Mouse (Mus musculus) mouse embryonic stem cell (cell line): ENCODE results near the gene Syce3.
"Not testable (repeated sequence)": the region's sequence is repeated elsewhere in the genome, so short reads cannot be mapped to it uniquely, and the experiment has no call there.

Source experiments
- in situ Hi-C, 2 experiments: fragments of 300-500 bp; cut with MboI; formaldehyde crosslinking; loops; 1 replicate in 1 of 2; 3 replicates in 1 of 2; pipeline ENCODE4 v1.14.3; 2019 to 2020; ENCODE audit warnings: low sequenced_read_pairs in 2 of 2, low pct_unique_long_range_greater_than_20kb in 1 of 2, mixed read lengths in 1 of 2; ENCODE audit not compliant: unreplicated experiment in 1 of 2

Gene Syce3

DNA sequence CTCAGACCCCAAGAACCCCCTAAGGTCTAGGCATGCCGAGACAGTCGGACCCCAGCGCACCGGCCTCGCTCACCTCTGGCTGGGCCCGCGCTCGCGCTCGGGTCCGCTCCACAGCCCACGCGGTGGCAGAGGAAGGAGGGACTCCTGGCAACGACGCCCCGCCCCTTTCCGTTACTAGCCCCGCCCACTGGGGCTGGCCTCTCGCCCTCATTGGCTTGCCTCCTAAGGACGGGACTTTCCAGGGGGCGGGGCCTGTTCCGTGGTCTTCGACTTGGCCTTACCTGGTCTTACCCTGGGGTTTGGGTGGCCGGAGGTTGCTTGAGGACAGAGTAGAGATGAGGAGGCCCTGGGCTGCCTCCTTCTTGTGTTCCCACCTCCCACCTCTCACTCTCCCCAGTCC, at the start of gene Syce3:
TSS of gene Syce3 (minus strand) at position 386 of the 400 bp plus-strand sequence.
- in situ Hi-C loops: no loop called here

DNA sequence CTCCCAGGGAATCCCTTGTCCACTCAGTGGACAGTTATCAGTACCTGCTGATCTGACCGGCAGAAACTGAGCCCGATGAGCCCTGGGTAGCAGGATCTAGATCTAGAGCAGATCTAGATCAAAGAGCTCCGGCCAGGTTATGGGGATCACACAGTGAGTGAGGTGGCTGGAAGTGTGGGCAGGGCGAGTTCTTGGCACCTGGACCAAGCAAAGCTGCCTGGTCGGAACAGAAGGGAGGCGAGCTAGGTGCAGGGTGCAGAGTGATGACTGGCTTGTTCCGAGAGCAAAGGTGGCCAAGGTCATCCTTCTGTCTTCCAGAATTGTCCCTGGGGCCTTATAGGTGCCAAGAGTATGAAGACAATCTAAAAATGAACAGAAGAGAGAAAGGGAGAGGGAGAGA, 49.5 kb upstream of the Syce3 start:
- in situ Hi-C loops: no loop called here

DNA sequence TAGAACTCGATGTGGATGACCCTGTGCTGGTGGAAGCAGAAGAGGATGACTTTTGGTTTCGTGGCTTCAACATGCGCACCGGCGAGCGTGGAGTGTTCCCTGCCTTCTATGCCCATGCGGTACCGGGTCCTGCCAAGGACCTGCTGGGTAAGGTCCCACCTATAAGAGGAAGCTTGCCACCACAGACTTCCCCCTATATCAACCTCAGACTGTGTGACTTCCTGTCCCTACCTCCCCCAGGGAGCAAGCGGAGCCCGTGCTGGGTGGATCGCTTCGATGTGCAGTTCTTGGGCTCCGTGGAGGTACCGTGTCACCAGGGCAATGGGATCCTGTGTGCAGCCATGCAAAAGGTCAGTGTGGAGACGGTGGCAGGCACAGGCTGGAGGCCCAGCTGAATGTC, 48.6 kb upstream of the Syce3 start:
- in situ Hi-C loops: no loop called here

DNA sequence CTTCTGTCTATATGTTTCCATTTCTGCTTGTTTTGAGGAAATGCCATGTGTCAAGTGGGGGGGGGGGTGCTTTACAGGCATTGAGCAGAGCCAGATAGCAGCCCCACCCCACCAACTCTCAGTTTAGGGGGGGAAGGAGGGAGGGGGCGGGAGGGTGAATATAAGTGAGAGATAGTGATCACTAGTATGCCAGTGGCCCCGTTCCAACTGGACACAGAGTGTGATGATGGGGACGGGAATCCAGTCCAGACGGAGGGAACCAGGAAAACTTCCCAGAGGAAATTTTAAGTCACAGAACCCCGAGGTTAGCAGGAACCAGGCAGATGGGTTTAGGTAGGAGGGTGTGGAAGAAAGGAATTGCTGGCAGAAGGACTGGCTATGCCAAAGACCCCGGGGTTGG, 45.3 kb upstream of the Syce3 start:
- in situ Hi-C loops: no loop called here

DNA sequence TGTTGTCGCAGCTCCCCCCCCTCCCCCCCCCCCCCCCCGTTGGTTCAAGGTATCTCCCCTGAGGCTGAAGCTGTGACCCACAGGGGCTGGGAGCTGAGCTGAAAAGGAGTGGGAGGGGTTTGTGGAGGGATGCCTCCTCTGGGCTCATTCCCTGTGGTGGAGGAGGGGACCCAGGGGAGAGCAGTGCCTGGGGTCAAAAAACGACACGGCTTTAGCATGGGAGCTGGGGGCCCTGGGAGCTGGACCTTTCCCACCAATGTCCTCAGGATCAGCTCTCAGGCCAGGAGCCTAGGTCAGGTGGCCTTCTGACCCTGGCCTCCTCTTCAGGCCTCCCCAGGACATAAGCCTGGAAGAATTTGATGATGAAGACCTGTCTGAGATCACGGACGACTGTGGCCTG, 44.6 kb upstream of the Syce3 start:
- in situ Hi-C loops: no loop called here

DNA sequence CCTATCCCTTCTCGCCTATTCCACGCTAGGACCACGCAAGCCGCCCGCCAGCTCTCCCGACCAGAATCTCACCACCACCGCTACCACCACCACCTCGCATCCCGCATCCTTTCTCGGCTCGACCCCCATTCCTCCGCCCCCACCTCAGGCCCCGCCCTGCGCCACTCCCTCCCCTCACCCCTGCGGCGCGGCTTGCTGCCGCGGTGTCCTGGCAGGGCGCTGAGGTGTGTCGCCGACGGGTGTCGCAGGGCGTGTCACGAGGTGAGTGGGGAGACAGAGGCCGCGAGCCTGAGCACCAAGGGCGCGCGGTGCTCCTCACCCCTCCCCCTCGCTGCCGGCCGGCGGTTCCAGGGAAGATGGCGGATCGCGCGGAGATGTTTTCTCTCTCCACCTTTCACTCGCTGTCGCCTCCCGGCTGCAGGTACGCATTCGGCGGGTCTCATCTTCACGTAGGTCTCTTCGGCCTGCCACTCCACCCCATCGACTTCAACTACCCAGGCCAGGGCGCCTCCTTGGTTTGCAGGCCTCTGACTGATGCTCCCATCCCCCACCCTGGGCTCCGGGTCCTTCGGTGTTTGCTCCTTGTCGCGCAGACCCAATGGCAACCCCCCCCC, 43.7 kb upstream of the Syce3 start, which contains the start of gene Mapk8ip2:
TSS of gene Mapk8ip2 (plus strand) at position 49 of the 614 bp plus-strand sequence.
- in situ Hi-C loops: no loop called here

DNA sequence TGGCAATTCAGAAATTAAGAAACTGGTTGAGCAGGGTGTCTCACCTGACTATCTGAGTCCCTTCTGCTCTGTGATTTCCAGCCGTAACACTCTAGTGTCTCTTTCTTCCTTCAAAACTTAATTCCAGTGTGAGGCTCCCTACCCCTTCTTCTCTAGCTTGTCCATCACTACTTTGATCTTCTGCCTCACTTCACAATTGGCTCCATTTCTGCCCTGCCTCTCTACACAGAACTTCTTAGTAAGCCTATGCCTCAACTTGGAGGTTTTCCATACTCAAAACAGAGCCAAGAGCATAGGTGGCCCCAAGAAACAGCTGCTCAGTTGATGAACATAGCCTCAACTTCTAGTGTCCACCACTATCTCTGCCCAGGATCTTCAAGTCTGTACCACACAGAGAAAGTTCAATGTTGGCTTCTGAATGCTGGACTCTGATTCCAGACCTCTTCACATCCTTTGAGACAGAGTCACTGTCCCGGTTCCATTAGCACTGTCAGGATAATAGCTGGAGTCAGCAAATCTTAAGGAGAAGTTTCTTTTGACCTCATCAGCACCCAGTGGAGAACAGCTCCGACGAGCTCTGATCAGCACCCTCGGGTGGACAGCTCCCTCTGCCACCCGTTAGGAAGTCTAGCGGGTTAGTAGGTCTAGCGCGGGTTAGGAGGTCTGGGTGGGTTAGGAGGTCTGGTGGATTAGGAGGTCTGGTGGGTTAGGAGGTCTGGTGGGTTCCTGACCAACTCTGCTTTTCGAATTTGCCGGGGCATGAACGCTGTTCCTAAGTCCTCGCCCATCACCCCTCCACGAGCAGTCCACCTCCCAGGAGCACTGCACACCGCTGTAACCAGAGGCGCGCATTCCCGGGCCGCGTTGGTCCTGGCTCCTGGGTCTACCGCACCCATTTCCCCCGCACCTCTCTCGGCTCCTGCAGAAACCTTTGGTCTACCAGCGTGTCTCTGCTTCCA, 42.9 kb upstream of the Syce3 start:
- in situ Hi-C loops: no loop called here

DNA sequence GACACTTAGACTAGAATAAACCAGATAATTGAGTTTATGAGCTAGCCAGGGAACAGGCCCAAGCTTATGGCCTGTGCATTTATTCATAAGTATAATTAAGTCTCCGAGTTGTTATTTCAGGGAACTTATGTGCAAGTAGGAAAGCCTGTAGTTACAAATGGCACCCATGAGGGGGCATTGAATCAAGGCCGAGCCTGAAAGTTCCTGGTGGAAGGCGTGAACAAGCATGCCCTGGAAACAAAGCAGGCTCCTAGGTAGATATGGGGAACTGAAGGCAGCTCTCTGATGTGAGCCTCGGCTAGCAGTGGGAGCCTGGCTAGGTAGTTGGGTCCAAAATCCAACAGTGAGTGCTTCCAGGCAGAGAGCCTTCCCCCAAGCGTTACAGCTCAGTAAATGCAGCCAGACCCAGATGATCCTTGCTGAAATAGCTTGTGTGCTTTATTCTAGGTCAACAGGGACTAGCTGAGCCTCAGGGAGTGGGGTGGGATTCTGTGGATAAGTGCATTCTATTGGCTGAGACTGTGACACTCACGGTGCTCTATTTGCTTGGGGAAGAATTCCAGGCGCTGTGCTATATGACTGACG, 32.3 kb upstream of the Syce3 start:
- in situ Hi-C loops: no loop called here

DNA sequence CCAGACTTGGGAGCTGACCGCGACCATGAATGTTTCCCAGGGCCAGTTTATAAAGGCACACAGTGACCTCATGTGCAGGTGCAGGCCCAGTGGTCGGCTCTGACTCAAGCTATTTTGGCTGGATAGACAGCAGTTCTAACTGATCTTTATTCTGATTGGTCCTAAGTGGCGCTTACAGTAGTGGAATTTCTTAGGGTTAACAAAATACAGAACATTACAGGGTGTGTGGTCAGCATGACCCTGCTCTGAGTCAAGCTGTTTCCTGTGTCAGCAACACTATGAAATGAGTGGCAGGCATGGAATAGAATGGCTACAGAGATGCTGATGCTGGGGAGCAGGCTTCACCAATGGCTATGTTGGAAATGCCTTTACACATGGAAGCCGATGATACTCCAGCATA, 25.6 kb upstream of the Syce3 start:
- in situ Hi-C loops: no loop called here

DNA sequence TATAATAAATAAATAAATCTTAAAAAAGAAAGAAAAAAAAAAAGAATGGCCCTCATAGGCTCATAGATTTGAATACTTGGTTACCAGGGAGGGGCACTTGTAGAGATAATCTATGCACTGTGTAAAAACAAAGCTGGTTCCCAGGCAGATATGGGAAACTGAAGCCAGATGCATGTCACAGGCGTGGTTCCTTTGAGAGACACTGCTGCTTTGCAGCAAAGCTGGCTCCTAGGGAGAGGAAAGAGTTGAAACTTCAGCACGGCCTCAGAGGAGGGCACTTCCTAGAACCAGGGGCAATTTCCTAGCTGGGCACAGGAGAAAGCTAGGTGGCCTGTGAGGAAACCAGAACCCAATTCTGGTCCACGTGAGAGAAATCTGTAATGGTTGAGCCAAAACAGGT, 23.8 kb upstream of the Syce3 start:
- in situ Hi-C loops: no loop called here

DNA sequence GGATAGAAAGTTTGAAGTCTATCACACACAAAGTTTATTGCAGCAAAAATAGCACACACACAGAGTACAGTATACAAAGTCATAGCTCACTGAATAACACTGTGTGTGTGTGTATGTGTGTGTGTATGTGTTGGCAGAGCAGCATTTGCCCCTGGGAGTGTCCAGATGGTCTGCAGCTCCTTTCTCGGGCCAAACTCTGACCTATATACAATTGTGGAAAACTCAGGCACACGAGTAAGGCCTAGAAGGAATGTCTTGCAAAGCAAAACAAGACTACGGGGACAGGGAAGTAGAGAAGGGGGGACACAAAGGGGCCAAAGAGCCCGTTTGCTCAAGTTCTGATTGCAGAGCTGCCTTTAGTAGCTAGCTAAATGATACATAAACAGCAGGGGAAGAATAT, 22.6 kb upstream of the Syce3 start:
- in situ Hi-C loops: no loop called here

DNA sequence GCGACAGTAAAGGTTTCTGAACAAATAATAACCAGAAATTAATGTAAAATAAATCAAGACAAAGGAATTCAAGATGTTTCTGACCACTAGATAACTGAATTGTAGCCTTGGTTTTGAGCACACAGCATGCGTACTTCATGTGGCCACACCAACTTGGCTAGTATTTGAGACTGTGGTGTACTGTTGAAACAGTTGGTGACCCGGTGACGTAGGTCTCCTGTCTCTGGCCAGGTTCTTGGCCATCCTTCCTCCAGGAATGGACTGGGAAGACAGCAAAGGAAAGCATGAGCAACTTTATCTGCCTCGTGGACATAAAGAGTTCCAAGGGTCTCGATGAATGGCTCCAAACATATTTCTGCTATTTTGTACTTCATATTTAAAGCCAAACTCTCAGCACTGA, 21.5 kb upstream of the Syce3 start:
- in situ Hi-C loops: no loop called here

DNA sequence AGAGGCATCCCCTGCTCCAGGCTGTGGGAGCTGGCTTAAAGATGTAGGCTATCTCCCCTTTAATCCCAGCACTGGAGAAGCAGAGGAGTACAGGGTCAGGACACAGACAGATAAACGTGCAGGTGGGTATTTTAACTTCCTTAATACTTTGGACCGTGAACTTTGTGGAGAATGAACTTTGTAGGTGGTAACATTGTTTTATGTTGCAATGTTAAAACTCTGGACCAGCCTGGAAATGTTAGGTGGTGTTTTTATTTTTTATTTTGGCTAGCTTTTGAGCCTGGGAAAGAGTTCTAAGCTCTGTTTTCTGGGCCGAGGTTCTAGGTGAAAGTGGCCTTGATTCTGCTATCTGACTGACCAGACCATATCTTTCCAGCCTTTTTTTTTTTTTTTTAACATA, 21.0 kb upstream of the Syce3 start:
- in situ Hi-C loops: no loop called here

DNA sequence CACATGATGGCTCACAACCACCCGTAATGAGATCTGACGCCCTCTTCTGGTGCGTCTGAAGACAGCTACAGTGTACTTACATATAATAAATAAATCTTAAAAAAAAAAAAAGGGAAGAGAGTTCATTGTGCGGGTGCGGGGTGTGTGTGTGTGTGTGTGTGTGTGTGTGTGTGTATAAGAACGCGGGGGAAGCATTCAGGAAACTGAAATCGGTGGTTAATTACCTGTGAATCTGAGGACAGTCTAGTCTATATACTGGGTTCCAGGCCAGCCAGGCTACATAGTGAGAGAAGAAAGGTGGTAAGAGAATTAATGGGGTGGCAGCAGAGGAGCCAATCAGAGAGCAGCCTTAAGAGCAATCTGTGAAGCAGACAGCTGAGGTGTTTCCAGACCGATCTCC, 20.5 kb upstream of the Syce3 start:
- in situ Hi-C loops: not testable (repeated sequence)

DNA sequence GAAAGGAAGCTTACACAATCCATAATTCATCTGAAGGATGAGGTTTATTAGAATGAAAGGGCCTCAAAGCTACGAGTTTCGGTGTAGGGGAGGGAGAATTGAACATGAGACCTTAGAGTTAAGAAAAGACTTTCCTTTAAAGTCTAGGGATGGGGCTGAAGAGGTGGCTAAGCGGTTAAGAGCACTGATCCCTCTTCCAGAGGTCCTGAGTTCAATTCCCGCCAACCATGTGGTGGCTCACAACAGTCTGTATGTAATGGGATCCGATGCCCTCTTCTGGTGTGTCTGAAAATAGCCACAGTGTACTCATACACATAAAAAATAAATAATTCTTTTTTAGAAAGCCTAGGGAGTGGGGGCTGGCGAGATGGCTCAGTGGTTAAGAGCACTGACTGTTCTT, 20.0 kb upstream of the Syce3 start:
- in situ Hi-C loops: no loop called here

DNA sequence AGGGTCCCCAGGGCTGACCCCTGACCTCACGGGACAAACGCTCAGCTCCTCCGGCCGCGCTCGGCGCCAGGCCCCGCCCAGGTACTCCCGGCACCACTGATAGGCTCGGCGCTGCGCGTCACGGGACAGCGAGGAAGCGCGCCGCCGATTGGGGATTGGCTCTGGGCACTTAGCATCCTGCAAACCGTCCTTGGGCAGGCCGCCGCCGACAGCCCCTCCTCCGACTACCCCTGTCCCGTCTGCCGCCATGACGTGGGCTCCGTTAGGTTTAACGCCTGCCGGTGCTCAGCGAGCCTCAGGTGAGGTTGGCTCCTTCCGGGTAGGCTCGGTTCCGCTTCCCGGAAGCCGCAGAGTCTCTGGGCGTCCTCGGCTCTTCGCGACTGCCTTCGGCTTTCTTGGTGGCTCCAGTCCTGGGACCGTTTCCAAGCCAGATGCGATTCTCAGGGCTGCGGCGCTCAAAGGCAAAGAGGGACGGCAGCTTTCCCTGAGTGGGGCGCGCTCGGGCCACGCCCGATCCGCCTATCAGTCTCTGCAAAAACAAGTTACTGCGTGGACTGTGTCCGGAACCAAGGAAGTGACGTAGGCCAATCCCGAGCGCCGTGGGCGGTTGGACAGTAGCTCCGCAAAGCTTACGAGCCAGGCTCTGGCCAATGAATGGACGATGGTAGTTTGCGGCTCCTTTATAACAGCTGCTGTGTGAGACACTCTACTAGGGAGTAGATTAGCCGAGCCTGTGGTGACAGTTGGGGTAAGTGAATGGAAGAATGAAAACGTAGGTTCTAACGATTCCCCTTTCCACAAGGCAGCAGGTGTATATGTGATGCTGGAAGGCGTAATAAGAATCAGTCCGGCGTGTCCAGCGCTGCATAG, 19.3 kb upstream of the Syce3 start, which contains the start of the genes C730034F03Rik, Gm44502 and Chkb:
TSS of gene C730034F03Rik (plus strand) at position 238 of the 870 bp plus-strand sequence.
TSS of gene Gm44502 (minus strand) at position 345 of the 870 bp plus-strand sequence.
TSS of gene Chkb (minus strand) at position 557 of the 870 bp plus-strand sequence.
- in situ Hi-C loops: no loop called here

DNA sequence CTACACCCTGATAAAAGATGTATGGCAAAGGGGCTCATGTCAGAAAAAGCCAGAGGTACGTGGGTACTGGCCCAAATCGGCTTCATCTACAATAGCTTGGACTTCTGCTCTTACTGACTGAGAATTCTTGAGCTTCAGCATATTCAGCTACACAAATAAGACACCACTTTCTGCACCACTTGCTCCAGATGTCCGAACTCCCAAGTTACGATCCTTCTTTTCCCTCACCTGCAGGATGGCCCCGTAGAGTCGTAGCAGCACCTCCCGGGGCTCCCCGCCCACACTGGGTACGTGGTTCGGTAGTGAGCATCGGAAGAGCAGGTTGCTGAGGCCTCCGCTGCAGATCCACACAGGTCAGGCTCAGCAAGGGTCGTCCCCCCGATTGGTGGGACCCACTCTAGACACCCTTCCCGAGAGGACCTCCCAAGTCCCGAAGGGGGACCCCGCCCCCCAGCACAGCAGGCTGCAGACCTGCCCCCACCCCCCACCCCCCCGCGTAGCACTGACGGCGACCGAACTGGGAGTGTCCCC, 18.6 kb upstream of the Syce3 start:
- in situ Hi-C loops: no loop called here

DNA sequence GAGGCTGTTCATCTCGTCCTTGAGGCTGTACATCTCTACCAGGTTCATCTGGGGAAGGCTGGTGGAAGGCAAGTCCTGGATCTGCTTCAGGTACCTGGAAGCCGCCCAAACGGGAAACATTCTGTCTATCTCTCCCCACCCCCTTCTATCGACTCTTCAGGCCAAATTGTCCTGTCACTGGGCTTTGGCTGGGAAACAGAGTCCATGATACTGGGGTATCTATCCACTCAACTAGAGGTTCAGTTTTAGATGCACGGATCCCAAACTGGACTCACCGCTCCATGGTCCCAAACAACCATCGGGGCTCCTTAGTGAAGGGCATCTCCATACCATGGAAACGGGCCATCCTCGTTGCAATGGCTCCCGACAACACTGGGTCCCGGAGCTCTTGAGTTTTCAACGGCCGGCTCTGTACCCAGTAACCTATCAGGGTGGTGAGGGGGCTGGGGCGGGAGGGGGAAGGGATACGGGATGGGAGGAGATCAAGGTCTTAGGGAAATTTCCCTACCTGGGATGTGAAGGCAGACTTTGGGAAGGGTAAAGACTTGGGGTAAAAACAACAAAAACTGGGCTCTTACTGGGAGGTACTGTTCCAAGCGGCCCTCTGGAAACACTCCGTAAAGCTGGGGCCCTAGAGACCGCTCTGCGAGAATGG, 18.0 kb upstream of the Syce3 start:
- in situ Hi-C loops: no loop called here
